ENCODE assay signal across 8 mouse cellular contexts in genomic region chr7:19005417-19006121, GRCm38 (mm10). TPM values are rescaled to one million over a fixed set of nuclear protein-coding genes. Genes with fewer than 3 reads are reported as not detected.
DNase-seq lines count a peak whose midpoint lies in the region; ATAC-seq and TF ChIP-seq lines count a peak whose summit lies in the region.

No protein-coding gene starts in this region.

- H3K27me3 ChIP-seq in G1E (ENCODE audit: insufficient read depth, low read length), result no peaks in the 10 kb centered on the region
- H3K27me3 ChIP-seq in hindbrain, embryonic 10.5 days (ENCODE audit: insufficient read depth, poor library complexity, severe bottlenecking), result no peaks in the 10 kb centered on the region
- no peaks in the 10 kb centered on the region for H3K27me3 ChIP-seq in midbrain, embryonic 10.5 days (ENCODE audit: low read depth, poor library complexity, severe bottlenecking)

- H3K36me3 ChIP-seq in G1E (replicated peaks), result peaks cover 55% of the 10 kb centered on the region
- H3K36me3 ChIP-seq in hindbrain, embryonic 10.5 days, result peaks cover 34% of the 10 kb centered on the region
- H3K36me3 ChIP-seq in midbrain, embryonic 10.5 days, result peaks cover 37% of the 10 kb centered on the region

- H3K4me1 ChIP-seq in G1E (ENCODE audit: insufficient read depth, low read depth, low read length), result peaks cover 69% of the 10 kb centered on the region
- H3K4me1 ChIP-seq in hindbrain, embryonic 10.5 days (replicated peaks), result peaks cover 69% of the 10 kb centered on the region
- H3K4me1 ChIP-seq in midbrain, embryonic 10.5 days, result peaks cover 65% of the 10 kb centered on the region

- peak overlapping the region; percentile 90 for H3K4me3 ChIP-seq in G1E (ENCODE audit: low read depth, low read length)
- peak overlapping the region; percentile 98 for H3K4me3 ChIP-seq in hindbrain, embryonic 10.5 days
- peak overlapping the region; percentile 98 for H3K4me3 ChIP-seq in midbrain, embryonic 10.5 days

- peak; percentile 95 for DNase-seq in heart, adult 11 months
- no peak for DNase-seq in heart, postnatal 14 days
- DNase-seq in G1E (ENCODE audit: low spot score), result no peak
- no peak for DNase-seq in hindbrain, embryonic 10.5 days (ENCODE audit: low spot score)
- DNase-seq in midbrain, embryonic 10.5 days (ENCODE audit: low spot score), result no peak
- DNase-seq in right cerebral cortex, postnatal 25 days, result no peak
- DNase-seq in adrenal gland, adult 2 months, result no peak
- no peak for DNase-seq in kidney, adult 9 months

- TF ChIP-seq CTCF in G1E (IDR thresholded peaks at IDR 0.05; ENCODE audit: low read depth, low read length), result no peak

- intact Hi-C loops in heart, postnatal 14 days (cut with DNase I), result loop anchor here (2.0 kb wide), 1 partner anchor 109 kb away; no protein-coding TSS in a partner anchor

- 82% methylated on average over 34 of the region's 34 CpGs for WGBS in hindbrain, embryonic 10.5 days
- 83% methylated on average over 34 of the region's 34 CpGs for WGBS in midbrain, embryonic 10.5 days

- no peak overlapping the region for H3K27ac ChIP-seq in hindbrain, embryonic 10.5 days
- H3K27ac ChIP-seq in midbrain, embryonic 10.5 days (replicated peaks), result peak overlapping the region; percentile 33; the same call in 1 of the 2 replicates

- H3K9me3 ChIP-seq in G1E (replicated peaks), result no peaks in the 10 kb centered on the region
- H3K9me3 ChIP-seq in hindbrain, embryonic 10.5 days, result no peaks in the 10 kb centered on the region
- H3K9me3 ChIP-seq in midbrain, embryonic 10.5 days (replicated peaks), result no peaks in the 10 kb centered on the region

- ATAC-seq in G1E (ENCODE audit: extremely low read depth, insufficient number of reproducible peaks, low FRiP score, poor library complexity, severe bottlenecking), result no peak

RNA-seq across cellular contexts. Expression of gene Irf2bp1, which starts 1.7 kb away (rescaled TPM):
- 10 to 100 TPM; 24.2 to 24.4 TPM for total RNA-seq in heart, postnatal 14 days (2021)
- total RNA-seq in G1E (2014; fragmentation: Nextera tagmentation) (34.1 and 34.9 TPM in 2 replicates), G1E (2017) (13.4 TPM in 2 replicates)
- polyA plus RNA-seq in G1E (2012), result 105 and 139 TPM in 2 replicates
- polyA plus RNA-seq in hindbrain, embryonic 10.5 days (2016; fragmentation: Nextera tagmentation; extraction: Ambion mirVana), result 23.2 and 31.1 TPM in 2 replicates
- 21.4 and 23.5 TPM in 2 replicates for polyA plus RNA-seq in midbrain, embryonic 10.5 days (2016; fragmentation: Nextera tagmentation; extraction: Ambion mirVana)
- 10 to 100 TPM; 36.8 to 44.3 TPM for total RNA-seq in adrenal gland, adult 2 months (2021)
- 74.8 and 78.3 TPM in 2 replicates for polyA plus RNA-seq in adrenal gland, adult 2 months (2012; rRNA removed)

RNA-seq across cellular contexts. Expression of gene Mypop, which starts 14.5 kb away (rescaled TPM):
- total RNA-seq in heart, postnatal 14 days (2021), result 1 to 10 TPM; 2.5 to 2.8 TPM
- 2.4 and 3.9 TPM in 2 replicates for total RNA-seq in G1E (2014; fragmentation: Nextera tagmentation)
- total RNA-seq in G1E (2017), result 2.0 and 4.1 TPM in 2 replicates
- polyA plus RNA-seq in G1E (2012), result 15.8 and 20.5 TPM in 2 replicates
- 4.1 and 5.0 TPM in 2 replicates for polyA plus RNA-seq in hindbrain, embryonic 10.5 days (2016; fragmentation: Nextera tagmentation; extraction: Ambion mirVana)
- 4.0 and 4.1 TPM in 2 replicates for polyA plus RNA-seq in midbrain, embryonic 10.5 days (2016; fragmentation: Nextera tagmentation; extraction: Ambion mirVana)
- 10 to 100 TPM in 1 of 2 experiments, 1 to 10 TPM in 1; 8.9 to 16.8 TPM for total RNA-seq in adrenal gland, adult 2 months (2021)
- 36.5 and 39.8 TPM in 2 replicates for polyA plus RNA-seq in adrenal gland, adult 2 months (2012; rRNA removed)

RNA-seq across cellular contexts. Expression of gene Foxa3, which starts 17.8 kb away (rescaled TPM):
- not detected for total RNA-seq in heart, postnatal 14 days (2021)
- total RNA-seq in G1E (2014; fragmentation: Nextera tagmentation) (not detected in 2 replicates), G1E (2017) (not detected in 2 replicates)
- 0.03 TPM in 1 of 2 replicates, not detected in the other for polyA plus RNA-seq in G1E (2012)
- polyA plus RNA-seq in hindbrain, embryonic 10.5 days (2016; fragmentation: Nextera tagmentation; extraction: Ambion mirVana), result 0.07 TPM in 1 of 2 replicates, not detected in the other
- polyA plus RNA-seq in midbrain, embryonic 10.5 days (2016; fragmentation: Nextera tagmentation; extraction: Ambion mirVana), result 0.09 TPM in 1 of 2 replicates, not detected in the other
- not detected for total RNA-seq in adrenal gland, adult 2 months (2021)
- polyA plus RNA-seq in adrenal gland, adult 2 months (2012; rRNA removed), result 0.08 and 0.24 TPM in 2 replicates

RNA-seq across cellular contexts. Expression of gene Nanos2, which starts 18.4 kb away (rescaled TPM):
- not detected for total RNA-seq in heart, postnatal 14 days (2021)
- total RNA-seq in G1E (2014; fragmentation: Nextera tagmentation) (not detected in 2 replicates), G1E (2017) (0.12 and 0.16 TPM in 2 replicates)
- not detected in 2 replicates for polyA plus RNA-seq in G1E (2012)
- polyA plus RNA-seq in hindbrain, embryonic 10.5 days (2016; fragmentation: Nextera tagmentation; extraction: Ambion mirVana), result 0.09 TPM in 1 of 2 replicates, not detected in the other
- 0.07 and 0.16 TPM in 2 replicates for polyA plus RNA-seq in midbrain, embryonic 10.5 days (2016; fragmentation: Nextera tagmentation; extraction: Ambion mirVana)
- total RNA-seq in adrenal gland, adult 2 months (2021), result not detected
- polyA plus RNA-seq in adrenal gland, adult 2 months (2012; rRNA removed), result not detected in 2 replicates

RNA-seq across cellular contexts. Expression of gene Sympk, which starts 18.6 kb away (rescaled TPM):
- 10 to 100 TPM; 64.6 to 66.5 TPM for total RNA-seq in heart, postnatal 14 days (2021)
- total RNA-seq in G1E (2014; fragmentation: Nextera tagmentation), result 119 and 149 TPM in 2 replicates
- 47.6 and 48.1 TPM in 2 replicates for total RNA-seq in G1E (2017)
- 257 and 260 TPM in 2 replicates for polyA plus RNA-seq in G1E (2012)
- polyA plus RNA-seq in hindbrain, embryonic 10.5 days (2016; fragmentation: Nextera tagmentation; extraction: Ambion mirVana), result 45.9 and 57.2 TPM in 2 replicates
- 40.3 and 45.7 TPM in 2 replicates for polyA plus RNA-seq in midbrain, embryonic 10.5 days (2016; fragmentation: Nextera tagmentation; extraction: Ambion mirVana)
- 100 to 1,000 TPM in 1 of 2 experiments, 10 to 100 TPM in 1; 94.4 to 103 TPM for total RNA-seq in adrenal gland, adult 2 months (2021)
- polyA plus RNA-seq in adrenal gland, adult 2 months (2012; rRNA removed), result 123 and 159 TPM in 2 replicates
